Mouse (Mus musculus): ENCODE results near the gene Setd1b.

GRCm38 (mm10) chr5:123143251-123143970 lies 1.4 kb downstream of the Setd1b start:
- TF ChIP-seq GATA1 (IDR thresholded peaks at IDR 0.05; ENCODE audit: borderline replicate concordance, low read length) = no peak
- TF ChIP-seq FLI1 (IDR thresholded peaks at IDR 0.05; ENCODE audit: low read length) = no peak

All from megakaryocyte, embryonic 14.5 days (primary cell).